Mouse (Mus musculus): Measurements from ENCODE around the gene Slc8a3.

- TF ChIP-seq USF2 (IDR thresholded peaks at IDR 0.05; ENCODE audit: borderline replicate concordance in 1 of 2, insufficient read depth in 1 of 2, low read depth in 1 of 2, low read length in 2 of 2) (no peak), POLR2A (IDR thresholded peaks at IDR 0.05; ENCODE audit: control insufficient read depth in 1 of 2, insufficient read depth in 1 of 2, low read depth in 1 of 2, low read length in 2 of 2, poor library complexity in 1 of 2) (no peak), CTCF (IDR thresholded peaks at IDR 0.05 in 2 of 3, conservative IDR thresholded peaks at IDR 0.05 in 1 of 3; ENCODE audit: control insufficient read depth in 1 of 3, insufficient read depth in 1 of 3, low read depth in 2 of 3, low read length in 3 of 3, poor library complexity in 1 of 3, severe bottlenecking in 1 of 3) (no peak), EP300 (IDR thresholded peaks at IDR 0.05; ENCODE audit: low read depth in 1 of 2, low read length in 2 of 2) (no peak), ZNF384 (IDR thresholded peaks at IDR 0.05; ENCODE audit: low read depth, low read length) (no peak), POLR2AphosphoS2 (IDR thresholded peaks at IDR 0.05; ENCODE audit: low read length) (no peak)
These were observed 15.2 kb downstream of the Slc8a3 start for GRCm38 (mm10) chr12:81317811-81318210.
